Mouse (Mus musculus) heart, postnatal 36 days (tissue): ENCODE data around the gene Gm4924. TPM values are rescaled to one million over a fixed set of nuclear protein-coding genes. Genes with fewer than 3 reads are reported as not detected.

Source experiments
- DNase-seq, 2 experiments: peaks; one replicate each; pipeline ENCODE4 v3.0.0; 2021 to 2022
- intact Hi-C: fragments of 180-260 bp; cut with DNase I; formaldehyde crosslinking; loops from one replicate; pipeline ENCODE4 v1.15.1; 2025
- total RNA-seq, 2 experiments: library from RNA; stranded (reverse); gene quantifications; 2 replicates each; pipeline ENCODE4 v1.2.3; 2021

The Gm4924 gene
- total RNA-seq: 1 to 10 TPM; 1.6 to 2.1 TPM

GRCm38 (mm10) chr10:82354083-82355010, at the start of gene Gm4924:
TSS of gene Gm4924 (plus strand) at chr10:82354255.
- intact Hi-C loops: loop anchor here (5.0 kb wide), 1 partner anchor 112 kb away; the partner anchor contains the start of gene Zfp938
- peak; percentile 76 to 82 for DNase-seq

- intact Hi-C loops: no loop called here
- DNase-seq: no peak
These were observed 37.6 kb upstream of the Gm4924 start, which contains the start of gene 4932415D10Rik for GRCm38 (mm10) chr10:82316482-82316881. TSS of gene 4932415D10Rik (minus strand) at chr10:82316582.

GRCm38 (mm10) chr10:82320134-82320533, 33.9 kb upstream of the Gm4924 start:
- intact Hi-C loops: no loop called here
- no peak for DNase-seq

- DNase-seq: no peak
- intact Hi-C loops: no loop called here
These were observed 24.2 kb upstream of the Gm4924 start for GRCm38 (mm10) chr10:82329826-82330225.

GRCm38 (mm10) chr10:82355401-82355800, 1.3 kb downstream of the Gm4924 start:
- DNase-seq: no peak
- intact Hi-C loops: loop anchor here (5.0 kb wide), 1 partner anchor 113 kb away; the partner anchor contains the start of gene Zfp938

- intact Hi-C loops: no loop called here
- no peak for DNase-seq
These were observed 7.9 kb downstream of the Gm4924 start for GRCm38 (mm10) chr10:82361911-82362310.

GRCm38 (mm10) chr10:82382992-82383391, 28.9 kb downstream of the Gm4924 start:
- intact Hi-C loops: no loop called here
- DNase-seq: no peak

GRCm38 (mm10) chr10:82409511-82409910, 55.5 kb downstream of the Gm4924 start:
- intact Hi-C loops: no loop called here
- no peak for DNase-seq

GRCm38 (mm10) chr10:82423631-82424030, 69.6 kb downstream of the Gm4924 start:
- no peak for DNase-seq
- intact Hi-C loops: no loop called here

Other genes with a start within 250 kb of the Gm4924 start
- gene AU041133, start 226.2 kb upstream of the Gm4924 start, total RNA-seq: 1 to 10 TPM; 2.5 to 2.6 TPM
- 1 to 10 TPM; 4.9 to 5.1 TPM for gene Zfp938, start 113.0 kb upstream of the Gm4924 start, total RNA-seq
- not detected for gene 4932415D10Rik, start 37.7 kb upstream of the Gm4924 start, total RNA-seq
- not detected for gene Gm1553, start 138.4 kb downstream of the Gm4924 start, total RNA-seq